Mouse (Mus musculus): Measurements from ENCODE around the gene Shc4. TPM values are rescaled to one million over a fixed set of nuclear protein-coding genes. Genes with fewer than 3 reads are reported as not detected.

The Shc4 gene
- total RNA-seq, 2 experiments from 2014 or later: 0.15 TPM; not detected in 1

- ATAC-seq (replicated peaks; ENCODE audit: low FRiP score, poor library complexity, severe bottlenecking): no peak
These were observed 72.4 kb downstream of the Shc4 start for GRCm38 (mm10) chr2:125651563-125651962.

- ATAC-seq (replicated peaks; ENCODE audit: low FRiP score, poor library complexity, severe bottlenecking): no peak
These were observed 73.1 kb downstream of the Shc4 start for GRCm38 (mm10) chr2:125650742-125651352.

- no peak for ATAC-seq (replicated peaks; ENCODE audit: low FRiP score, poor library complexity, severe bottlenecking)
These were observed 73.9 kb downstream of the Shc4 start for GRCm38 (mm10) chr2:125650038-125650437.

- ATAC-seq (replicated peaks; ENCODE audit: low FRiP score, poor library complexity, severe bottlenecking): no peak
These were observed 79.0 kb downstream of the Shc4 start for GRCm38 (mm10) chr2:125644912-125645311.

DNA sequence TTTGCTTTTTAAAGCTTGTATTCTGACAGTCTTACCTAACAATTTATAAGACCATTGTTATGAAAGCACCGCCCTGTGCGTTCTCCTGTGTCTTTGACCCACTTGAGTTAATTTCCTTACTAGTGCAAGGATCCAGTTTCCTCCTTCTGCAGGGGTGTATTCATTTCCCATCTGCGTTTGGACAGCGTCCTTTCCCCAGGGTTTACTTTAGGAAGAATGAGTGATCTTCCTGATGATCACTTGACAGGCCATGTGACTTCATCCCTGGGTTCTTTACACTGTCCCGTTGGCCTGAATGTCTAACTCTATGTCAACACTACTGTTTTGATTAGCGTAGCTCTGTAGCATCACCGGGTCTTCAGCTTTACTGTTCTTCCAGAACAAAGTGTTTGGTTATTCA, 86.6 kb downstream of the Shc4 start:
- no peak for ATAC-seq (replicated peaks; ENCODE audit: low FRiP score, poor library complexity, severe bottlenecking)

DNA sequence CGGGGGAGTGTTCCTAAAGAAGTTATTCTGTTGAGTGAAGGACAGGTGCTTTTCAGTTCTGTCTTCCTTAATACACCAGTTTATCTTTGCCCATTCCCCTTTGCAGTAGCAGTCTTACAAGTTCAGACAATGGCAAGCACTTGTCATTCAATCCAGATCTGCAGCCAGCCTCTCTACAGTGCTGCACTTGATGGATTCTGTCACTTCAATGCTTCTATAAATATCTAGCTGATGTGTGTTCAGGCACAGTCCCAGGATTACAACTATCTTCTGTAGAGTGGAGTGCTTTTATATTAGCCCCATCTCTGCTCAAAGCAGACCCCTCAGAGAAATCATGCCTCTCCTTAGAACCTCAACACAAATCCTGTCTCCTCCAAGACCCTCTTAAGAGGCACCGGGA, 93.9 kb downstream of the Shc4 start:
- no peak for ATAC-seq (replicated peaks; ENCODE audit: low FRiP score, poor library complexity, severe bottlenecking)

- no peak for ATAC-seq (replicated peaks; ENCODE audit: low FRiP score, poor library complexity, severe bottlenecking)
These were observed 95.5 kb downstream of the Shc4 start for GRCm38 (mm10) chr2:125628487-125628886.

GRCm38 (mm10) chr2:125626536-125626935, 97.4 kb downstream of the Shc4 start:
- ATAC-seq (replicated peaks; ENCODE audit: low FRiP score, poor library complexity, severe bottlenecking): no peak

- ATAC-seq (replicated peaks; ENCODE audit: low FRiP score, poor library complexity, severe bottlenecking): peak; percentile 97
These were observed 99.1 kb downstream of the Shc4 start, which contains the start of gene Cep152 for GRCm38 (mm10) chr2:125624837-125625351. Cep152 (minus strand) TSS chr2:125625113.

GRCm38 (mm10) chr2:125624127-125624685, 99.7 kb downstream of the Shc4 start:
- peak; percentile 37; the same call in 1 of the 2 replicates for ATAC-seq (replicated peaks; ENCODE audit: low FRiP score, poor library complexity, severe bottlenecking)

DNA sequence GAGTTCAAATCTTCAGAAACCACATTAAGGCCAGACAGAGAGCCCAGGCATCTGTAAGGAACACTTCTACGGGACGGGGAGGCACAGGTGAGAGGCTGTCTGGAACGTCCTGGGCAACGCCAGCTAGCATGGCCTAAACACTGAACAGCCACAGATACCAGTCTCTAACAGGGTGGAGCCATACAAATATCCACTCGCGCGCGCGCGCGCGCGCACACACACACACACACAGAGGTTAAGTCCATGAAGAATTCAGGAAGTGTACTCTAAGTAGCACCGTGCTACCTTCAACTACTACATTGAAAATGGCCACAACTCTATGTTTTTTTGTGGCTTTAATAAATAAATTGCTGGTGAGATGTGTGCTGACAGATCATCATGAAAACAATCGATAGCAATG, 100.7 kb downstream of the Shc4 start:
- ATAC-seq (replicated peaks; ENCODE audit: low FRiP score, poor library complexity, severe bottlenecking): 0 out of 2 replicates have a peak, but pooled peaks have one; percentile 15

- no peak for ATAC-seq (replicated peaks; ENCODE audit: low FRiP score, poor library complexity, severe bottlenecking)
These were observed 103.6 kb downstream of the Shc4 start for GRCm38 (mm10) chr2:125620213-125620907.

GRCm38 (mm10) chr2:125615858-125616424, 108.0 kb downstream of the Shc4 start:
- ATAC-seq (replicated peaks; ENCODE audit: low FRiP score, poor library complexity, severe bottlenecking): no peak

DNA sequence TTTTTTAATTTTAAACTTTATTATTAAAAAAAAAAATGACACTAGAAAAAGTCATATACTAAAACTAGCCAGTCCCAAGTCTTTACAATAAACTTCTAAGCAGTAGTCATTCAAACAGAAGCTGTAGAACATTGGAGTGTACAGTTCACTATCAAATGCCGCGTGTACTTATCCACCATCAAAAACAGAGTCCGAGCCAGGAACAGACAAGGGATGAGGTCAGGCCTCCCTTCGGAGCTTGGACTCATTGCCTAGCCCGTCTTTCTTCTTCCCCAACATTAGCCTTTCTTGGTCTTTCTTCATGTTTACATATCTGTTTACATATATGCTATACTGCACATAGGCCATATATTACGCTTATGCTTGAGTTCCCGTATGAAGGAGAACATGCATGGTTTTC, 108.5 kb downstream of the Shc4 start:
- ATAC-seq (replicated peaks; ENCODE audit: low FRiP score, poor library complexity, severe bottlenecking): no peak

DNA sequence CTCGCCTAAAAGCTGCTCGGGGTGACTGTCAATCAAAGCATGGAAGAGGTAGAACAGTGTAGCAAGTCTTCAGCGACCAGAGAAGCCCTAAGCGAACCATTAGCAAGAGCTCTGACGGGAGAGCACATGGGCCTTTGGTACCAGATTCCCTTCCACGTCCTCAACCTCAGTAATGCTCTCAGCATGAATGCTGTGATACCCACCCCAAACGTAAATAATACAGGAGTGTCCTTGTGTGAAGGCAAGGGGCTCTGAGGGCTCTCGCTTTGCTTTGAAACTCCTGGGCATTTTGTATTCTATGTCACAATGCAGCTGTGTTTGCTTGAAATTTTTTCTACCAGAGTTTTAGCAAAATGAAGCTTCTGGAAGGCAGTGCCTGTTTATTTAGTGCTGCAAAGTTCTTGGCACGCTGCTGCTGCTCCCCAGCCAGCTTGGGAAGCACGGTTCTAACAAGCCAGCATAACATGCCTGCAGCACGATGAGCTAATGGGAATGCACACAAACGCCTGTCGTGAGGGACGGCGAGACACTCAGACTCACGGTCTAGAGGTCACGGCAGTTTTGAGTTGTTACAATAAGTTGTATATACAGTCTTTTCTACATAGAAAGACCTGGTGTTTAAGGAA, 117.6 kb downstream of the Shc4 start:
- no peak for ATAC-seq (replicated peaks; ENCODE audit: low FRiP score, poor library complexity, severe bottlenecking)

- ATAC-seq (replicated peaks; ENCODE audit: low FRiP score, poor library complexity, severe bottlenecking): no peak
These were observed 119.3 kb downstream of the Shc4 start for GRCm38 (mm10) chr2:125604646-125605045.

GRCm38 (mm10) chr2:125602970-125603369, 121.0 kb downstream of the Shc4 start:
- ATAC-seq (replicated peaks; ENCODE audit: low FRiP score, poor library complexity, severe bottlenecking): no peak

- ATAC-seq (replicated peaks; ENCODE audit: low FRiP score, poor library complexity, severe bottlenecking): no peak
These were observed 125.0 kb downstream of the Shc4 start for GRCm38 (mm10) chr2:125598958-125599357.

DNA sequence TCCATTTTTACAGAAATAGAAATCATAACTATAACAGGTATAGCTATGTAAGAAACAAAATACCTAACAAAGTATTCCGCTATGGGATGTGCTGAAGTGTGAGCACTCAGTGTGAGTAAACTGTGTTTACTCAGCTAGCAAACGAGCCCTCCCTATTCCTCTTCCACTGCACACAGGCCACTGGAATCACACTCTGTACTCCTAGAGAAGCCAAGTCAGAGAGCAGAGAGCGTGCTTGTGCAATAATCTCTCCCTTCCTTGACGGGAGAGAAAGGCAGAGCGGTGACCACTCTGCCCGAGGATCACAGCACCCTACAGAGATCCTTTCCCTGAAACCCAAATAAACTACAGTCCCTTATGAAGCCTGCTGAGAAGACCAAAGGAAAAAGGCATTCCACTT, 125.7 kb downstream of the Shc4 start:
- ATAC-seq (replicated peaks; ENCODE audit: low FRiP score, poor library complexity, severe bottlenecking): no peak

DNA sequence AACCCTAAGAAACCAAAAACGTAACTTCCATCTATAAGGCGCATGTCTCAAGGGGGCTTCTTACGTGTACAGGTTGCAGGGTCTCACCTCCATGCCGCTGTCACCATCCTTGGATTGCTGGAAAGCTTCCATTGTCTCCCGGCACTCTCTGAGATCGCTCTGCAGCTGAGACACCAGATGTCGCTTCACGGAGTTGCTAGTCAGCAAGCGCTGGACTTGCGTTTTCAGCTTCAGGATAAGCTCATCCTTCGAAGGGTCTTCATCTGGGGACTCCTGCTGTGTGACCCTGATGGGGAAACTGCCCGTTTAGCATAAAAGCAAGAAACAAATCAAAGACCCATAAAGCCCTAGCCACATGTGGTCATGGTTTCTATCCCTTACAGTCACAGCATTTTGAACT, 129.2 kb downstream of the Shc4 start:
- no peak for ATAC-seq (replicated peaks; ENCODE audit: low FRiP score, poor library complexity, severe bottlenecking)

All from erythroid progenitor cell, adult 5-6 weeks (primary cell).